Mouse (Mus musculus) heart, embryonic 14.5 days (tissue): Measurements from ENCODE around the gene Zfp334. TPM values are rescaled to one million over a fixed set of nuclear protein-coding genes. Genes with fewer than 3 reads are reported as not detected.

Experiments used
- ATAC-seq: fragments of 200-750 bp; cut with Nextera tagmentation; 2 replicates; pipeline ENCODE4 v1.8.0; 2017; ENCODE audit warnings: low read depth, moderate TSS enrichment; ENCODE audit not compliant: insufficient number of reproducible peaks, insufficient read depth, low FRiP score
- H3K27ac ChIP-seq, 2 experiments: fragments of 200-500 bp in 1 of 2; fragments of 300-500 bp in 1 of 2; sonication (generic) in 1 of 2; replicated peaks in 1 of 2; 2 replicates each; pipeline ENCODE4 v1.5.1; 2012 to 2014; ENCODE audit warnings: low read depth in 2 of 2, low read length in 2 of 2, control low read depth in 1 of 2, mild to moderate bottlenecking in 1 of 2, mixed read lengths in 1 of 2; ENCODE audit not compliant: control insufficient read depth in 1 of 2, insufficient read depth in 1 of 2
- H3K27me3 ChIP-seq: fragments of 300-500 bp; sonication (generic); 2 replicates; pipeline ENCODE4 v1.6.1; 2014; ENCODE audit warnings: mild to moderate bottlenecking, low read length, control low read depth; ENCODE audit not compliant: control insufficient read depth, insufficient read depth
- H3K36me3 ChIP-seq: fragments of 300-500 bp; sonication (generic); 2 replicates; pipeline ENCODE4 v1.6.1; 2014; ENCODE audit warnings: mild to moderate bottlenecking, control low read depth, low read length, mixed read lengths; ENCODE audit not compliant: control insufficient read depth, insufficient read depth
- H3K4me1 ChIP-seq, 2 experiments: fragments of 200-500 bp in 1 of 2; fragments of 300-500 bp in 1 of 2; sonication (generic) in 1 of 2; 2 replicates each; pipeline ENCODE4 v1.6.1; 2012 to 2014; ENCODE audit warnings: low read length in 2 of 2, control low read depth in 1 of 2, mixed read lengths in 1 of 2; ENCODE audit not compliant: control insufficient read depth in 2 of 2, insufficient read depth in 2 of 2
- H3K4me2 ChIP-seq: fragments of 300-500 bp; sonication (generic); 2 replicates; pipeline ENCODE4 v1.6.1; 2014; ENCODE audit warnings: mild to moderate bottlenecking, low read length
- H3K4me3 ChIP-seq, 2 experiments: fragments of 200-500 bp in 1 of 2; fragments of 300-500 bp in 1 of 2; sonication (generic) in 1 of 2; 2 replicates each; pipeline ENCODE4 v1.5.1; 2012 to 2014; ENCODE audit warnings: low read length in 2 of 2, mild to moderate bottlenecking in 2 of 2, control low read depth in 1 of 2, low read depth in 1 of 2, moderate library complexity in 1 of 2; ENCODE audit not compliant: control insufficient read depth in 1 of 2, insufficient read depth in 1 of 2
- H3K9ac ChIP-seq: fragments of 300-500 bp; sonication (generic); 2 replicates; pipeline ENCODE4 v1.6.1; 2014; ENCODE audit warnings: mild to moderate bottlenecking, low read length
- H3K9me3 ChIP-seq: fragments of 300-500 bp; sonication (generic); 2 replicates; pipeline ENCODE4 v1.6.1; 2016; ENCODE audit warnings: low read length, control low read depth; ENCODE audit not compliant: control insufficient read depth
- WGBS: fragments of 180-500 bp; shearing (Covaris S2); extraction: QIAGEN DNeasy Blood & Tissue Kit; methylation state at CpG from one replicate; pipeline ENCODE4 v1.1.7; 2014; 5-methylcytosine and 5-hydroxymethylcytosine counted together
- polyA plus RNA-seq: library from polyadenylated mRNA; unstranded; fragments of >200 nt; fragmentation: Nextera tagmentation; extraction: Ambion mirVana; gene quantifications from 2 replicates; pipeline ENCODE4 v1.2.1, GENCODE M21; 2014

The Zfp334 gene
- polyA plus RNA-seq, 1 experiment from 2014 or later, result 6.6 TPM

DNA sequence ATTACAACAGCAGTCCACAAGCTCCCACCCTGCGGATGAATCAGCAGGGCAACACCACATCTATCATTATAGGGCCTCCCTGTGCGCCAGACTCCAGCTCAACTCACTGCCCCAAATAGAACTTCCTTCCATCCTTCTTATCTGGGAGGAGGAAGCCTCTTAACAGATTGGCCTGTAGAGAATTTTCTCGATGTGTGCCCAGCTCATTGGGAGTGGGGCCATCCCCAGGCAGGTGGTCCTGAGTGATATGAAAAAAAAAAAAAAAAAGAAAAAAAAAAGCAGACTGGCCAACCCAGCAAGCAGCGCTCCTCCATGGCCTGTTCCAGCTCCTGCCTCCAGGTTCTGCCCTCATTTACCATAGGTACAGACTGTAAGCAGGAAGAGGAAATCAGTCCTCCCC lies 12.1 kb downstream of the Zfp334 start:
- Histone ChIP-seq H3K27me3 (no peaks in the 10 kb centered on the region), H3K4me1 (0 out of 4 replicates have a peak, but pooled peaks cover 0 to 3% of the 10 kb centered on the region in 2 experiments), H3K4me3 (no peak overlapping the region), H3K9me3 (peaks cover 16% of the 10 kb centered on the region), H3K9ac (no peak overlapping the region), H3K27ac (no peak overlapping the region), H3K4me2 (no peak overlapping the region), H3K36me3 (peaks cover 50% of the 10 kb centered on the region)
- no peak for ATAC-seq
- WGBS, result 40% methylated on average over 4 of the region's 4 CpGs

GRCm38 (mm10) chr2:165375478-165375877 lies 12.6 kb downstream of the Zfp334 start:
- Histone ChIP-seq H3K4me1 (0 out of 4 replicates have a peak, but pooled peaks cover 0 to 3% of the 10 kb centered on the region in 2 experiments), H3K9me3 (peaks cover 11% of the 10 kb centered on the region), H3K4me2 (no peak overlapping the region), H3K36me3 (peaks cover 44% of the 10 kb centered on the region), H3K4me3 (no peak overlapping the region), H3K27ac (no peak overlapping the region), H3K9ac (no peak overlapping the region), H3K27me3 (no peaks in the 10 kb centered on the region)
- 72% methylated on average over 5 of the region's 5 CpGs for WGBS
- no peak for ATAC-seq

DNA sequence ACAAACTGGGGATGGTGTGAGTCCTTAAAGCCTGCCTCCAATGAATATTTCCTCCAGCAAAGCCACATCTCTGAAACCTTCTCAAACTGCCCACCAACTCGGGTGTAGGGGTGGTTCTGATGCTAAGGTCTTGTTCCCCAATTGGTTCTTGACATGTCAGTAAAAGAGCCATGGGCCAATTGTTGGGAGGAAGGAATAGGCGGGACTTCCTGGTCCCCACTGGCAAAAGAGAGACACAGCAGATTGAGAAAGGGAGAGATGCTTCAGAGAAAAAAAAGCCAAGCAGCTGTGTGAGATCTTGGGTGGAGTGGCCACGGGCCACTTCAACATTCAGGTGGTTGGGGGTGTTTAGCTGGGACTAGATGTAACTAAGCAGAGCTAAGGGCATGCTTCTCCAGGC lies 17.0 kb downstream of the Zfp334 start:
- H3K9ac ChIP-seq, result no peak overlapping the region
- no peak overlapping the region for H3K27ac ChIP-seq
- no peaks in the 10 kb centered on the region for H3K9me3 ChIP-seq
- WGBS, result 33% methylated on average over 3 of the region's 3 CpGs
- H3K4me1 ChIP-seq, result peaks cover 3 to 8% of the 10 kb centered on the region in 2 experiments; a peak in 3 of 4 replicates
- no peak for ATAC-seq
- H3K27me3 ChIP-seq, result peaks cover 30% of the 10 kb centered on the region
- H3K4me3 ChIP-seq, result no peak overlapping the region
- no peak overlapping the region for H3K4me2 ChIP-seq
- H3K36me3 ChIP-seq, result 0 out of 2 replicates have a peak, but pooled peaks cover 3% of the 10 kb centered on the region

- ATAC-seq, result no peak
- Histone ChIP-seq H3K4me2 (no peak overlapping the region), H3K27me3 (peaks cover 34% of the 10 kb centered on the region), H3K36me3 (0 out of 2 replicates have a peak, but pooled peaks cover 3% of the 10 kb centered on the region), H3K27ac (no peak overlapping the region), H3K4me3 (no peak overlapping the region), H3K9me3 (no peaks in the 10 kb centered on the region), H3K9ac (no peak overlapping the region), H3K4me1 (peaks cover 0 to 8% of the 10 kb centered on the region in 2 experiments; a peak in 3 of 4 replicates)
- 65% methylated on average over 3 of the region's 3 CpGs for WGBS
Observed at GRCm38 (mm10) chr2:165370348-165370747, 17.7 kb downstream of the Zfp334 start.

GRCm38 (mm10) chr2:165368496-165368895 lies 19.6 kb downstream of the Zfp334 start, which contains the start of gene Zfp663:
Zfp663 (minus strand) TSS chr2:165368729.
- WGBS, result 1% methylated on average over 27 of the region's 27 CpGs
- H3K4me1 ChIP-seq, result peaks cover 2 to 8% of the 10 kb centered on the region in 2 experiments; a peak in 3 of 4 replicates
- no peaks in the 10 kb centered on the region for H3K9me3 ChIP-seq
- H3K27ac ChIP-seq, result no peak within 1 kb of the TSS
- no peak for ATAC-seq
- no peak within 1 kb of the TSS for H3K9ac ChIP-seq
- H3K4me3 ChIP-seq, result 0 out of 4 replicates have a peak within 1 kb of the TSS, but pooled peaks have one; percentile 0 to 14
- no peaks in the 10 kb centered on the region for H3K36me3 ChIP-seq
- peak within 1 kb of the TSS; percentile 39 for H3K4me2 ChIP-seq
- H3K27me3 ChIP-seq, result peaks cover 44% of the 10 kb centered on the region

DNA sequence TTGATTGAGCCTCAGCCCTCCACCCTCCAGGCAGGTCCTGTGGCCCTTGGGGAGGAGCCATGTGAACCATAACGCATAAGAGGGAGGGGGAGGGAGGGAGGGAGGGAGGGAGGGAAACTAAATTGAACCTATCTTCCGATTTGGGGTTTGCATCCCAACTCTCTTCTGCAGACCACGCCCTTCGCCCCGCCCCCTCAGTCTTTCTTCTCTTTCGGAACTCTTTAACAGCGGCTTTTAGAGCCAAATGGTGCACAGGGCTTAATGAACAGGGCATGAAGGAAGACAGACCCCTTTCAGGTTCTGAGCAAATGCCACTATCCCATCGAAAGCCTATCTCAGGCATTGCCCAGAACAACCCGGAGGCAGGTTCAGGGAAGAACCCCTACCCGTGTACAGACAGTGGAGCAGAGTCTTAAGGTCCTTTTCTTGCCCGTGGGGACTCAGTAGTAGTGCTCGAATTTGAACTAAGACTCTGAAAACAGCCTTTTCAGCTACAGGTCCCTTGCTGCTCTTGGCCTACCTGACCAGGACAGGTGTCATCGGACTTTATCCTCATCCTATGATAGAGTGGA lies 20.1 kb downstream of the Zfp334 start:
- 7% methylated on average over 12 of the region's 13 CpGs for WGBS
- Histone ChIP-seq H3K4me2 (peak overlapping the region; percentile 39), H3K27ac (no peak overlapping the region), H3K9me3 (no peaks in the 10 kb centered on the region), H3K36me3 (no peaks in the 10 kb centered on the region), H3K4me1 (peaks cover 2 to 8% of the 10 kb centered on the region in 2 experiments; a peak in 3 of 4 replicates), H3K9ac (no peak overlapping the region), H3K4me3 (0 out of 4 replicates have a peak overlapping the region, but pooled peaks have one; percentile 0 to 14), H3K27me3 (peaks cover 44% of the 10 kb centered on the region)
- no peak for ATAC-seq

GRCm38 (mm10) chr2:165367047-165367520 lies 21.0 kb downstream of the Zfp334 start:
- H3K9ac ChIP-seq, result no peak overlapping the region
- H3K4me2 ChIP-seq, result 0 out of 2 replicates have a peak overlapping the region, but pooled peaks have one; percentile 13
- H3K9me3 ChIP-seq, result no peaks in the 10 kb centered on the region
- no peak overlapping the region for H3K4me3 ChIP-seq
- WGBS, result 3% methylated on average over 5 of the region's 8 CpGs
- H3K27ac ChIP-seq, result no peak overlapping the region
- peaks cover 44% of the 10 kb centered on the region for H3K27me3 ChIP-seq
- no peak for ATAC-seq
- H3K36me3 ChIP-seq, result no peaks in the 10 kb centered on the region
- peaks cover 2 to 8% of the 10 kb centered on the region in 2 experiments; a peak in 3 of 4 replicates for H3K4me1 ChIP-seq
